Mouse (Mus musculus) heart, adult 8-10 months (tissue): ENCODE data around the gene Gm20903. TPM values are rescaled to one million over a fixed set of nuclear protein-coding genes. Genes with fewer than 3 reads are reported as not detected.
"Not testable (repeated sequence)": the region's sequence is repeated elsewhere in the genome, so short reads cannot be mapped to it uniquely, and the experiment has no call there.

Experiments used
- DNase-seq: peaks from one replicate; pipeline ENCODE4 v3.0.0; 2022; ENCODE audit warnings: low spot score
- total RNA-seq, 4 experiments: library from RNA; stranded (reverse); gene quantifications; 2 replicates each; pipeline ENCODE4 v1.2.4; 2022

Gene Gm20903
- not detected for total RNA-seq

- DNase-seq, result not testable (repeated sequence)
Measured at GRCm38 (mm10) chrY:73669015-73669414, at the start of gene Gm20903. TSS of gene Gm20903 (plus strand) at chrY:73669315.
